Mouse (Mus musculus) liver, adult 2 months (tissue): ENCODE measurements around the gene Pan3.

Source experiments
- CTCF ChIP-seq: fragments of 200-500 bp; IDR thresholded peaks from 2 replicates; pipeline ENCODE4 v1.5.1; 2011; ENCODE audit warnings: low read depth, low read length, control low read depth
- POLR2A ChIP-seq: fragments of 200-500 bp; IDR thresholded peaks from 2 replicates; pipeline ENCODE4 v1.6.1; 2011; ENCODE audit warnings: low read length, control low read depth; ENCODE audit not compliant: insufficient read depth; ENCODE audit errors: extremely low read depth

- TF ChIP-seq POLR2A (no peak), CTCF (no peak)
Measured at GRCm38 (mm10) chr5:147401024-147401423, 28.9 kb upstream of the Pan3 start.
